Mouse (Mus musculus) heart, postnatal 0 days (tissue): ENCODE measurements around the gene Trim16. TPM values are rescaled to one million over a fixed set of nuclear protein-coding genes. Genes with fewer than 3 reads are reported as not detected.

Source experiments
- ATAC-seq: fragments of 200-750 bp; cut with Nextera tagmentation; 2 replicates; pipeline ENCODE4 v1.8.0; 2017; ENCODE audit warnings: low read depth, moderate number of reproducible peaks, moderate library complexity; ENCODE audit not compliant: insufficient read depth
- DNase-seq: peaks from one replicate; pipeline ENCODE4 v3.0.0-alpha.2; 2016; ENCODE audit warnings: low spot score
- H3K27ac ChIP-seq: fragments of 300-500 bp; sonication (generic); 2 replicates; pipeline ENCODE4 v1.5.1; 2014; ENCODE audit warnings: low read depth, mild to moderate bottlenecking
- H3K27me3 ChIP-seq: fragments of 300-500 bp; sonication (generic); 2 replicates; pipeline ENCODE4 v1.6.1; 2014; ENCODE audit warnings: low read length, mixed read lengths; ENCODE audit not compliant: control insufficient read depth, insufficient read depth
- H3K36me3 ChIP-seq: fragments of 300-500 bp; sonication (generic); replicated peaks from 2 replicates; pipeline ENCODE4 v1.6.1; 2014; ENCODE audit warnings: low read length, mixed read lengths; ENCODE audit not compliant: control insufficient read depth, insufficient read depth
- H3K4me1 ChIP-seq: fragments of 300-500 bp; sonication (generic); 2 replicates; pipeline ENCODE4 v1.6.1; 2014; ENCODE audit warnings: antibody characterized with exemption; ENCODE audit not compliant: control insufficient read depth, insufficient read depth
- H3K4me2 ChIP-seq: fragments of 300-500 bp; sonication (generic); 2 replicates; pipeline ENCODE4 v1.6.1; 2014; ENCODE audit warnings: low read depth, mild to moderate bottlenecking, low read length, moderate library complexity
- H3K4me3 ChIP-seq: fragments of 300-500 bp; sonication (generic); 2 replicates; pipeline ENCODE4 v1.5.1; 2014; ENCODE audit warnings: low read depth, low read length
- H3K9ac ChIP-seq: fragments of 300-500 bp; sonication (generic); replicated peaks from 2 replicates; pipeline ENCODE4 v1.6.1; 2014; ENCODE audit warnings: low read depth, low read length, mixed read lengths
- H3K9me3 ChIP-seq: fragments of 300-500 bp; sonication (generic); replicated peaks from 2 replicates; pipeline ENCODE4 v1.6.1; 2016; ENCODE audit warnings: low read length; ENCODE audit not compliant: control insufficient read depth
- CTCF ChIP-seq: IDR thresholded peaks from 2 replicates; pipeline ENCODE4 v1.5.1; 2016; ENCODE audit warnings: antibody characterized with exemption, control low read depth, low read depth
- EP300 ChIP-seq: IDR thresholded peaks from 2 replicates; pipeline ENCODE4 v1.6.1; 2016; ENCODE audit warnings: antibody characterized with exemption, low read depth
- WGBS: fragments of 180-500 bp; shearing (Covaris S2); extraction: QIAGEN DNeasy Blood & Tissue Kit; methylation state at CpG from one replicate; pipeline ENCODE4 v1.1.7; 2014; 5-methylcytosine and 5-hydroxymethylcytosine counted together
- polyA plus RNA-seq: library from polyadenylated mRNA; unstranded; fragments of >200 nt; fragmentation: Nextera tagmentation; extraction: Ambion mirVana; gene quantifications from 2 replicates; pipeline ENCODE4 v1.2.1, GENCODE M21; 2015
- total RNA-seq: library from RNA; depleted of rRNA; stranded (reverse); fragments of >200 nt; gene quantifications from 2 replicates; pipeline ENCODE4 v1.2.3, GENCODE M21; 2014; ENCODE audit warnings: low replicate concordance; rRNA removed

Trim16 gene
- total and polyA plus RNA-seq, 2 experiments from 2014 or later: 4.0 to 4.5 TPM

- H3K4me2 ChIP-seq: peak within 1 kb of the TSS; percentile 91
- H3K4me3 ChIP-seq: peak within 1 kb of the TSS; percentile 71
- no peaks in the 10 kb centered on the region for H3K27me3 ChIP-seq
- H3K9me3 ChIP-seq: no peaks in the 10 kb centered on the region
- H3K27ac ChIP-seq: peak within 1 kb of the TSS; percentile 81
- no peak for TF ChIP-seq EP300
- no peak for TF ChIP-seq CTCF
- peaks cover 7% of the 10 kb centered on the region for H3K4me1 ChIP-seq
- H3K36me3 ChIP-seq: peaks cover 12% of the 10 kb centered on the region; the same call in 1 of the 2 replicates
- peak; percentile 99 for ATAC-seq
- peak within 1 kb of the TSS; percentile 75 for H3K9ac ChIP-seq
- peak; percentile 97 for DNase-seq
- under 1% methylated on average over 55 of the region's 55 CpGs for WGBS
Measured at GRCm38 (mm10) chr11:62879220-62880048, 59.4 kb downstream of the Trim16 start, which contains the start of gene Tvp23b. Gene Tvp23b, plus strand, starts transcription at chr11:62879455.

- TF ChIP-seq CTCF (no peak), EP300 (no peak)
- Histone ChIP-seq H3K9ac (no peak overlapping the region), H3K4me3 (no peak overlapping the region), H3K27me3 (no peaks in the 10 kb centered on the region), H3K36me3 (peaks cover 47% of the 10 kb centered on the region), H3K9me3 (no peaks in the 10 kb centered on the region), H3K4me1 (peaks cover 7% of the 10 kb centered on the region), H3K4me2 (no peak overlapping the region), H3K27ac (no peak overlapping the region)
- DNase-seq (no peak), ATAC-seq (no peak)
- WGBS: 85% methylated on average over 8 of the region's 8 CpGs
Measured at GRCm38 (mm10) chr11:62883407-62883806, 63.4 kb downstream of the Trim16 start.

- no peak for ATAC-seq
- H3K27me3 ChIP-seq: no peaks in the 10 kb centered on the region
- H3K27ac ChIP-seq: no peak overlapping the region
- H3K9ac ChIP-seq: no peak overlapping the region
- whole genome bisulfite sequencing: 64% methylated on average over 5 of the region's 5 CpGs
- no peak overlapping the region for H3K4me3 ChIP-seq
- H3K36me3 ChIP-seq: peaks cover 62% of the 10 kb centered on the region
- no peak overlapping the region for H3K4me2 ChIP-seq
- H3K9me3 ChIP-seq: no peaks in the 10 kb centered on the region
- TF ChIP-seq EP300 (no peak), CTCF (no peak)
- peaks cover 2% of the 10 kb centered on the region for H3K4me1 ChIP-seq
- no peak for DNase-seq
Measured at GRCm38 (mm10) chr11:62885323-62885722, 65.3 kb downstream of the Trim16 start.

GRCm38 (mm10) chr11:62890796-62891195 is 70.8 kb downstream of the Trim16 start:
- ATAC-seq (no peak), DNase-seq (no peak)
- H3K27ac ChIP-seq: no peak overlapping the region
- peaks cover 68% of the 10 kb centered on the region for H3K36me3 ChIP-seq
- 91% methylated on average over 4 of the region's 4 CpGs for WGBS
- no peak overlapping the region for H3K4me3 ChIP-seq
- H3K4me1 ChIP-seq: no peaks in the 10 kb centered on the region
- H3K9ac ChIP-seq: no peak overlapping the region
- no peaks in the 10 kb centered on the region for H3K9me3 ChIP-seq
- H3K4me2 ChIP-seq: no peak overlapping the region
- H3K27me3 ChIP-seq: no peaks in the 10 kb centered on the region
- TF ChIP-seq CTCF (no peak), EP300 (no peak)

GRCm38 (mm10) chr11:62891763-62892162 is 71.7 kb downstream of the Trim16 start:
- no peaks in the 10 kb centered on the region for H3K4me1 ChIP-seq
- no peak overlapping the region for H3K4me2 ChIP-seq
- no peak for TF ChIP-seq CTCF
- no peak for TF ChIP-seq EP300
- no peak for DNase-seq
- H3K4me3 ChIP-seq: no peak overlapping the region
- no peak for ATAC-seq
- no peaks in the 10 kb centered on the region for H3K9me3 ChIP-seq
- WGBS: 88% methylated on average over 11 of the region's 11 CpGs
- H3K27me3 ChIP-seq: no peaks in the 10 kb centered on the region
- H3K9ac ChIP-seq: no peak overlapping the region
- no peak overlapping the region for H3K27ac ChIP-seq
- peaks cover 60% of the 10 kb centered on the region for H3K36me3 ChIP-seq

Other genes starting within 250 kb of the Trim16 start
- 6.4 and 7.7 TPM in 2 replicates for gene Trpv2, start 245.7 kb upstream of the Trim16 start, total RNA-seq
- gene Trpv2, start 245.7 kb upstream of the Trim16 start, polyA plus RNA-seq: 2.6 and 3.0 TPM in 2 replicates
- gene Lrrc75a, start 171.7 kb upstream of the Trim16 start, total RNA-seq: 33.6 and 33.9 TPM in 2 replicates
- 9.3 and 9.6 TPM in 2 replicates for gene Lrrc75a, start 171.7 kb upstream of the Trim16 start, polyA plus RNA-seq
- gene Mmgt2, start 171.6 kb upstream of the Trim16 start, total RNA-seq: 11.1 and 36.0 TPM in 2 replicates
- 38.9 and 40.6 TPM in 2 replicates for gene Mmgt2, start 171.6 kb upstream of the Trim16 start, polyA plus RNA-seq
- 1.9 and 3.2 TPM in 2 replicates for gene Zfp287, start 88.3 kb upstream of the Trim16 start, total RNA-seq
- 2.2 and 2.3 TPM in 2 replicates for gene Zfp287, start 88.3 kb upstream of the Trim16 start, polyA plus RNA-seq
- gene Gm10428, start 67.1 kb upstream of the Trim16 start, total RNA-seq: not detected in 2 replicates
- gene Gm10428, start 67.1 kb upstream of the Trim16 start, polyA plus RNA-seq: not detected in 2 replicates
- 2.0 and 3.5 TPM in 2 replicates for gene Zfp286, start 30.8 kb upstream of the Trim16 start, total RNA-seq
- gene Zfp286, start 30.8 kb upstream of the Trim16 start, polyA plus RNA-seq: 3.3 and 3.5 TPM in 2 replicates
- gene Fbxw10, start 26.8 kb downstream of the Trim16 start, total RNA-seq: 0.15 TPM in 1 of 2 replicates, not detected in the other
- 0.26 and 0.32 TPM in 2 replicates for gene Fbxw10, start 26.8 kb downstream of the Trim16 start, polyA plus RNA-seq
- 26.3 and 27.4 TPM in 2 replicates for gene Tvp23b, start 59.2 kb downstream of the Trim16 start, total RNA-seq
- 39.0 and 47.0 TPM in 2 replicates for gene Tvp23b, start 59.2 kb downstream of the Trim16 start, polyA plus RNA-seq
- gene Cdrt4, start 131.0 kb downstream of the Trim16 start, total RNA-seq: not detected in 2 replicates
- gene Cdrt4, start 131.0 kb downstream of the Trim16 start, polyA plus RNA-seq: 0.16 TPM in 1 of 2 replicates, not detected in the other
- not detected in 2 replicates for gene Tekt3, start 241.4 kb downstream of the Trim16 start, total RNA-seq
- not detected in 2 replicates for gene Tekt3, start 241.4 kb downstream of the Trim16 start, polyA plus RNA-seq